Mouse (Mus musculus): Measurements from ENCODE around the gene Ankmy2.

Gene Ankmy2

DNA sequence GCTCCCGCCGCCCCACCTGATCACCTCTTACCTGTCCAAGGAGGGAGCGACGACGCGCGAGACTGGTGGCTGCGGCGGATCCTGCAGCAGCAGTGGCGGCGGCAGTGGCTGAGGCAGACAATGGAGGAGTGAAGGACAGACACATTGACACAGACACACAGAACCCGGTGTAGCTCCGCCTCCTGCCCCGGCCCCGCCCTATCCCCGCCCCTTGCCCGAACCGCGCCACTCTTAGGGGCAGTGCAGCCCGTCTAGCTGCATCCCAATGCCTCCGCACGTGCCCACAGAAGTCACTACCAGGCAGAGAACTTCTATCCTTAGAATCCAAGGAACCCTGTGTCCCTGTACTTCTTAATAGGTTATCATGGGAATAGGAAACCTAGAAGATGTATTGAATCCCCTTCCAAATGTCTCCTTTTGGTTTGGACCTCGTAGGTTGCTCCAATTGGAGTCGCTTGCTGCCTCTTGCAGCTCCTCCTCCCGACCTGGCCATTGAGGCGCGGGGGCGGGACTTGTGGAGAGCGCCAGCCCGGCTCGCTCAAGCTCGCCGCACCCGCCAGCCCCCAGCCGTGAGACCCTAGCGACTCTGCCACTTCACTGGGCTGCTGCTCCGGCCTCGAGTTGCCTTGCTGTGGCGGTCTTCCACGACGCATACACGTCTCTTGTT lies at the start of gene Ankmy2:
TSS of gene Ankmy2 (plus strand) at position 478 of the 667 bp plus-strand sequence.
- in situ Hi-C loops (cut with MboI, MseI) = loop anchor here (5.0 kb wide), 1 partner anchor 114 kb away; the partner anchor contains the start of gene Tspan13

DNA sequence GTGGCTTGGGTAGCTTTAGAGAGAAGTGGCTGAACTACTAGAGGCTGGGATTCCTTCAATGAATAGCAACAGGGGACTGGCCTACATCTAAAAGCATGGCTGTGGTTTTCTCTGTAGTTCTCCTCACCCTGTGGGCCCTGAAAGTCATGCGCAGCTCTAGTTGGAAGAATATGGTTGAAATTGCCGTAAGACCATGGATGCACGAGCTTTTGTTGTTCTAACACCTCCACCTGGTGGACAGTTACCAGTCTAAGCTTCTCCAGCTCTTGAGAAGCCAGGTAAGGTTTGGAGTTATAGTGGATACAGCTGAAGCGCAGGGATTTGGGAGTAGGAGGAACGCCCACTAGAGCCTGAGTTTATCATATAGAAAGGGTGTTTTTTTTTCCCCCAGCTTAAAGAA lies 48.5 kb upstream of the Ankmy2 start:
- in situ Hi-C loops (cut with MboI, MseI) = no loop called here

DNA sequence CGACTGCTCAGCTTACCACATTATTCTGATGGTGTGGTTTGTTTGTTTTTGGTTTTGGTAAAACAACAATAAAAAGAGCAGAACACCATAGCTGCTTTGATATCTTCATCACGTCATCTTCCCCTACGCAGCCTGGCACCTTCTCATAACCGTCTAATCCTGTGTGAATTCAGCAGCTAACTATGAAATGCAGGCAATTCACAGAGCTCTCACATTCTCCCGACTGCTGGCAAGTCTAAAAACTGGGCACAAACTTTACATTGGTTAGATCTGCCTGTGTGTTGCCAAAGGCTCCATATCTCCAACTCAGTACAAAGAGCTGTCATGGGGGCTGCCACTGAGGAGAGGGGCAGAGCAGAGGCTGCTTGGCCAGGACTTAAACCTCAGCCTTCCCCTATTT lies 46.5 kb upstream of the Ankmy2 start:
- in situ Hi-C loops (cut with MboI, MseI) = no loop called here

DNA sequence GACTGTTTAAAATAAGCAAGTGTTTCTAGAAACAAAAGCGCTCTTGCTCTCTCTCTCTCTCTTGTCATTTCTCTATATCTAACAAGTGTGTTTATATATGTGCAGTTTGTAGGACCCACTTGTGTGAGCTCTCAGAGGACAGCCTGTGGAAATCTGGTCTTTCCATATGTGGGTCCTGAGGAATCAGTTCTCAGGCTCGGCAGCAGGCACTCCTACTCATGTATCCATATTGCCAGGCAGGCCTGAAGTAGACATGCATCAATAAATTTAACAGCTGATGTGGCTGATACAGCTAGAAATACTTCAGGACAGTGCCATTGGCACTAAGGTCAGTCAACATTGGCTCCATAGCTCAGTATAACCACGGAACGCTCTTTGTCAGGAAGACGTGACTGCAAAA lies 45.8 kb upstream of the Ankmy2 start:
- in situ Hi-C loops (cut with MboI, MseI) = no loop called here

DNA sequence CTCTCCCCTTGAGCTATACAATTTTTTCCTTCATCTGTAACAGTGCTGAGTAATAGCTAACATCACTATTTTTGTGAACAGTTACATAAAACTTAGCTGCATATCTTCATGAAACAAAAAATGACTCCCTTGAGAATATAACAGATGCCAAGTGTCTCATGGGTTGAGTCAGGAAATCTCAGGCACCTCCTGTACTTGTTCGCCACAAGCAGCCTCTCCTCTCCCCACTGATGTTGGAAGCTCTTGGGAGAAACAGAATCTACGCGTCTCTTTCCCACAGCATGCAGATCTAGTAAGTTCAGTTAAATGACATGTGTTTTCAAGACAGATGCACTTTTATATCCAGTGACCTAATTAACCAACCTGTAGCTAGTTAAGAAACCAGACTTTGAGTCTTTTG lies 44.8 kb upstream of the Ankmy2 start:
- in situ Hi-C loops (cut with MboI, MseI) = no loop called here

DNA sequence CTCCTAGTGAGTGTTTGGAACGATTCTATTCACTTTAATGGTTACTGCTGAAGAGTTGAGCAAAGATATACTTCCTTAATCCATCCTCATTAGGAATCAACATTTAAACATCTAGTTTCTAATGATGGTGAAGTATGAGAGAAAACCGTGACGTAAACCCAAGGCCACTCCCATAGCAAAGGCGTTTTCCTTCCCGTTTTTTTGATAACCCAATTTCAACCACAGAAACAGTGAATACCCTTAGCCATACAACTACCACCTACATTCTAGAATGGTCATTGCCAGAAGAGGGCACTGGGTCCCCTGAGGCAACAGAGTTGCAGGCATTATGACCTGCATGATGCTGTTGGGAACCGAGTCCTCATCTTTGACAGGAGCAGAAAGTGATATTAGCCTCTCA lies 39.8 kb upstream of the Ankmy2 start:
- in situ Hi-C loops (cut with MboI, MseI) = no loop called here

DNA sequence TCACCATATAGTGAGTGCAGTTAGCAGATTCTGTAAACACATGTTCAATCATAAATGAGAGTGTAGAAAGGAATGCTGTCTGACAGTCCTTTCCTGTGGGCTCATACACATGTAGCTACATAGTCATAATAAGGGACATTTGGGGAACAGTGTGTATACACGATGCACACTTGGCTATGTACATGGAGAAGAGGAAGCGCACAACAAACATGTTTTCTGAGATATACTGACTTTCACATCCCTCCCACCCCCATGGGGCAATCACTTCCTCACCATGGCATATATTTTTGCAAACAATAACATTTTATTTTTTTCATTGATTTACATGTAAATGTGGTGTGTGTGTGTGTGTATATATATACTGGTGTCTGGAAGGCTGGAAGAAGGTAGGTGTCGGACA lies 37.7 kb upstream of the Ankmy2 start:
- in situ Hi-C loops (cut with MboI, MseI) = no loop called here

DNA sequence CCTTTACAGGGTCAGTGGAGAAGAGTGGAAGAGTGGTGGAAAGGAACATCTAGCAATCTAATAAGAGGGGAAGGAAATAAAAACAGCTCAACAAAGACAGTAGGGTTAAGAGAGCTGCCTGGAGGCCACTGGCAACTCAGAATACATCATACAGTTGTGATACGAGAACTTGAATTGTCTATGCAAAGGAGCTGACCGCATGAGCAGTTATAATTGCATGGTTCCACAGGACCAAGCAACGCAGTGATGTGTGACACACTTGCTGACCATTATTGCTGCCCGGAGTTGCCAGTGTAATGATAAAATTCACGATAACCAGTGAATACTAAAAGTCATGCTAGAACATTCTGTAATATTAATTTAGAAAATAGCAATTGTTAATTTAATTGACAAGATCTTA lies 30.9 kb upstream of the Ankmy2 start:
- in situ Hi-C loops (cut with MboI, MseI) = no loop called here

DNA sequence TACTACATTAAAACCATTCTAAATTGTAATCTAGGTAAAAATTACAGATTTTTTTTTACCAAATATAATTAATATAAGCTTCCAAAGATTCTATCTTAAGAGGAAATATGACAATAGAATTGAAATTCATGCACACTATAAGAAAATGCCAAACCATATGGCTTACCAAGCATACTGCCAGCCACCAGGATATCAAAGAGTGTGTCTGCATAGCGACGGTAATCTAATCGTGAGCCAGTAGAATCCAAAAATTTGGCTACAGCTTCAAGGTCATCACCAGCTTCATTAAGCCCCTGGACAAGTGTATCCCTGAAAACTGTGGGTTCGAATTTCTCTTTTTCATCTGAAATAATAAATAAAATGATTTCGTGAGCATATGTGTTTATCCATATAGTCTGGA lies 27.1 kb upstream of the Ankmy2 start:
- in situ Hi-C loops (cut with MboI, MseI) = no loop called here

DNA sequence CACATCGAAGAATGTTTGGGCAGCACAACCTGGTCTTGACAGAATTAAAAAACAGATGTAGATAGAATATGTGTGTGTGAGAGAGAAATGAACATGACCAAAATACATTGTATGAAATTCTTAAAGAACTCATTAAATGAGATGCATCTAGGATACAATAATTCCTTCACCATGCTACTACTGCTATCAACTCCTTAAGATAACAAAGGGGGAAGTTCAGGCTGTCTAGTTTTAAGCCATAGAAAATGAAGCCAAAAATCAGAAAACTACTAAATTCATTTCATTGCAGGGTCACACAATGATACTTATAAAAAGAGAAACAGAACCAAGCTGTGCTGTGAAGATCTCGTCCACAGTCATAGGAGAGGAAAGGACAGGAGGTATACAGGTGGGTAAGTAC lies 24.7 kb upstream of the Ankmy2 start:
- in situ Hi-C loops (cut with MboI, MseI) = no loop called here

DNA sequence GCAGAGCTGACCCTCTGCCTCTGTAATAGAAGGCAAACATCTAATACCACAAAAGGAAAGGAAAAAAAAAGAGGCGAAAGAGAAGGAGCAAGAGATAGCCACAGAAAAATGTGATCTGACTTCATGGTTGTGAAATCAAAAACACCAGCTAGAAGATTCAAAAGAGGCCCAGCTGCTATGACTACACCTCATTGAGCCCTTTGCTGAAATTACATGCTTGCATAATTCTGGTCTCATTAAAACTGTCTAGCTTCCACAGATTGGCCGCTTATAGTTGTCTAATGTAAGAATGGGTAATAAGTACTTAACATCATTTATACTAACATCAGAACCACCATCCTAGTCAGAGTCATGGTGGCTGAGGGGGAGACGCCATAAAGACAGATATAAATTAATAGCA lies 24.2 kb upstream of the Ankmy2 start:
- in situ Hi-C loops (cut with MboI, MseI) = no loop called here

DNA sequence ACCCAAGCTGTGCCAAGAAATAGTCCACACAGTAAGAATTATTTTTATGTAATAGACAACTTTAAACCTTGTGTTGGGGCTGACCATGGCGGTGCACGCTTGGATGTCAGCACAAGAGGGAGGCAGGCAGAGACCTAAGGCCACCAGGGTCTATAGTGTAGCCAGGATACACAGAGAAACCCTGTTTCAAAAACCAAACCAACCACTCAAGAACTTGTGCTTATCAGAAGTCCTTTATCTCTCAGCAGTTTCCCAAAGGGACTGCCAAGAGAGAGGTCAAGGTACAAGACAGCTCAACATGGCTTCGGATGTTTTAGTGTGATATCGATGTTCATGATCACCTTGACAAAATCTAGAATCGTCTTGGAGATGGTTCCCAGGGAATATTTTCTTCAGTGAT lies 23.4 kb upstream of the Ankmy2 start:
- in situ Hi-C loops (cut with MboI, MseI) = no loop called here

DNA sequence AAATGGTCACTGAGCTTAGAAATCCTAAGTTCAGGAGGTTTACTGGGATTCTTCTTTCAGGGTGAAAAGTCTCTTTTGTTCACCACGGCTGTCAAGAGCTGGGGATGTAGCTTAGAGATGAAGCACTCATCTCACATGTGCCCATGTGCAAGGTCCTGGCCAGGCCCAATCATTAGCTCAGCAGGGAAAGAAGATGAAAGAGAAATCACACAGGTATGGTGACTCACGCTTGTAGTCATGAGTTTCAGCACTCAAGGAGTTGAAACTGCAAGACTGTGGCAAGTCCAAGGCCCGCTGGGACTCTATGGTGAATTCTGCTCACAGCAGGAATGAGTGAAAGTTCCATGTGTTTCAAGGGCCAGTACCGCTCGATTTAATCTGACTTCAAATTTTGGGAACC lies 22.8 kb upstream of the Ankmy2 start:
- in situ Hi-C loops (cut with MboI, MseI) = no loop called here

DNA sequence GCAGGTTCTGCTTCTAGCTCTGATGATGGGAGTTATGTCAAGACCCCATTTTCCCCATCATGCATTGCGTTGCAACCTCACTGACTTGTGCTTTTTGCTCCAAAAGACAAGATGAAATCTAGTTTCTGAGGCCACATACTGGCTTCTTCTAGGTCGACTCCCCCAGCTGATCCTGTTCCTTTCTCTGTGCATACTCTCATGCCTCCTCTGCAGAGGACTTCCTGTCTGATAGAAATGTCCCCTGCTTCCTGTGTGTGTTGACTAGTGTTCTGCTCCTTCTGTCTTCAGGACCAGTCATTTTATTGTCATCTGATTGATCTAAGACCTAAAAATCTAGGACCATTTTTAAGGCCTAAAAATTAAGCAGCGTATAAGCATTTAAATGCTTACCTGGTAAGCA lies 21.5 kb upstream of the Ankmy2 start:
- in situ Hi-C loops (cut with MboI, MseI) = no loop called here

DNA sequence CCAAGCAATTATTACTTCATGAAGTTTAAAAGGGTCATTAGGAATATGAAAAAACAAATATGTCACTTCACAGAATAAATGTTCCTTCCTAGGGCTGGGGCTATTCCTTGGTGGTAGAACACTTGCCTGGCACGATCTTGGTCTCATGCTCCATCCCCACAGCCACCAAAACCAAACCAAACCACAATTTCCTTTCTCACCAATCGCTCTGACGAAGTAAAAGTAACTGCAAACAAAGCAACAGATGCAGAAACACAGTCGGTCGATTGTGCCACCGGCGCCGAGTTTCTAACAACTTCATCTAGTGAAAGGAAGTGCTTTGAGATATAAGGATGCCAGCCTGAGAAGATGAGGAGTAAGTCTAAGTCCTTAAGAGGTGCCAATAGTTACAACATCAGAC lies 20.6 kb upstream of the Ankmy2 start:
- in situ Hi-C loops (cut with MboI, MseI) = no loop called here

DNA sequence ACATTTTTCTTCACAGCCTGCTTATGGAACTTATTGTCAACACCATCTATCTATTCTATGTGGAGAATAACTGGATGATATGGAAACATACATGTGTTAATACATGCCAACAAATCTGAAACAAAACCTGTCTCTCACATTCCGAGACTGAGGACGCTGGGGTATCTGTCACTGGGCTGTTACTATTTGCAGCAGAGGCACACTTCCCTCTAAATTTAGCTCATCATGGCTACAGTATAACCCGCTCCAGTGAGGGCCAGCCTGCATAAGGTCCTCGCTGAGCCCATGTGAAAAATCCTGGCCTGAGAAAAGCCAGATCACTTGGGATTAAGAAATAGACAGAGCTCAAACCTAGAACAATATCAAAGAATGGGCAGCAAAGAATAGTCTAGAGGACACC lies 19.7 kb upstream of the Ankmy2 start:
- in situ Hi-C loops (cut with MboI, MseI) = no loop called here

DNA sequence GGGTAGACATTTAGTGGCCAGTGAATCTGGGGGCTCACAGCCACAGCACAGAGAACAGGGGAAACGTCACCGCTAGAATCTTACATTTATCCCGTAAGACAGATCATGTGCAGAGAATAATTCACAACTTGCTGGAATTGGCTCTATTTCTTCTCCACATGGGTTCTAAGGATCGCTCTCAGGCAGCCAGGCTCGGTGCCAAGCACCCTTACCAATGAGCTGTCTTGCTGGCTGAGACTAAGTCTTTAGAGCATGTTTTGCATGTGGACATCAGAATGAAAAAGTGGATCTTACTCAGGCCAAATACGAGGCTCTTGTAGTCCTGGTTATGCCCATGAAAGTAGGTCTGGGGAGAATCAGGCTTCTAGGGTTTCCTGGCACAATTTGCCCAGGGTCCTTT lies 16.5 kb upstream of the Ankmy2 start:
- in situ Hi-C loops (cut with MboI, MseI) = no loop called here

DNA sequence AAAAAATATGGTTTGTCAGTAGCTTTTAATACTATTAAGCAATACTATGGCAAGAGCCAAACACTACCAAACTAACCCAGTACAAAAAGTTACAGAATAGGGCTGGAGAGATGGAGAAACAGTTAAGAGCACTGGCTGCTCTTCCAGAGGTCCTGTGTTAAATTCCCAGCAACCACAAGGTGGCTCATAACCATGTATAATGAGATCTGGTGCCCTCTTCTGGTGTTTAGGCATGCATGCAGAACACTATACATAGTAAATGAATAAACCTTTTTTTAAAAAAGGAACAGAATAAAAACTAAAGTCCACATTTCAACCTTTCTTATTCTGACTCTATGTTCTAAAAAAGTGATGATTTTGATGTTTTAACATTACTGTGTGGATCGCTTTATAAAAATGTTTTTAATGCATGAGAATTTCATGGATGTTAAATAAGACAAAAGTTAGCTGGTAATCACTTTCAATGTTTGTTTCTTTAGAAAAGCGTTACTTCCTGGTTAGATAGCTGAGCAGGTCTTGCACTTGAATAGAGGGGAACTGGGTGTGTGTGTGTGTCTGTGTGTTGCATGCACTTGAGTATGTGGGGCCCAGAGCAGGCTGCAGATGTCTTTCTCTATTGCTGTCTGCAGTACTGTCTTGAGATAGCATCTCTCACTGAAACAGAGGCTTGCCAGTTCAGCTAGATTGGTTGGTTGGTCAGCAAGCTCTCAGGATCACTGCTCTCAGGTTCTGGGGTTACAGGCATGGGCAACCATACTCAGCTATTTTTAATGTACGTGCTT lies 10.5 kb upstream of the Ankmy2 start:
- in situ Hi-C loops (cut with MboI, MseI) = no loop called here

DNA sequence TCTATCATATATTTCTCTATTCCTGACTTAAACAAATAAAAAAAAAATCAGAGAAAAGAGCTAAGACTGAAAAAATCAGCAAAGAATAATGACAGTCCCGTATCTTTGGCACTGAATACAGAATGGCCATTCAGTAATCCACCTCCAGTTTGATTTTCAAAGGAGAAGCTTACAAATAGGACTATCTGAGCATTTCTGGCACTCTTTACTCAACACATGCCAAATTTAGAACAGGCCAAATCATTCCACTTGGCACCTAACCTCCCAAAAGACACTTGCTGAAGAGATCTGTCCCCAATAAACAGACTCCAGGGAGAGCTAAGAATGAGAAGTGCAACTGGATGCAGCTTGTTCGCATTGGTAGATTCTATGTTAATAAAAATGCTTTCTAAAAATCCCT lies 6.6 kb upstream of the Ankmy2 start:
- in situ Hi-C loops (cut with MboI, MseI) = no loop called here

DNA sequence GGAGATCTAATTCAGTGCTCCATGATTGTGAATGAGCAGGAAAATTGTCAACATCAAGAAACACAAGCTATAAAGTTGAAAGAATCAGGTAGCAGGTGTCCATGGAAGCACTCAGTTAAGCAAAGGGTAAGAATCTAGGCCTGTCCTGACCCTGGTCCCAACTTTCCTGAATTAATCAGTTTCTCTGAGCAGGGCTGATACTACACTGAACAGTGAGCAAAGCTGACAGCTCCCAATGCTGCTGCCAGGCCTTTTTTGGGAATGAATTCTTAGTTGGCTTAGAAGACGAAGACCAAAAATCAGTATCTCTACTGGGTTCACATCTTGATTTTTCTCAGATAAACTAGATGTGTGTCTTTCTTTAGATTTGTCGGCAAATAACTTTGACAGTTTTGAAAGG lies 6.2 kb upstream of the Ankmy2 start:
- in situ Hi-C loops (cut with MboI, MseI) = no loop called here

DNA sequence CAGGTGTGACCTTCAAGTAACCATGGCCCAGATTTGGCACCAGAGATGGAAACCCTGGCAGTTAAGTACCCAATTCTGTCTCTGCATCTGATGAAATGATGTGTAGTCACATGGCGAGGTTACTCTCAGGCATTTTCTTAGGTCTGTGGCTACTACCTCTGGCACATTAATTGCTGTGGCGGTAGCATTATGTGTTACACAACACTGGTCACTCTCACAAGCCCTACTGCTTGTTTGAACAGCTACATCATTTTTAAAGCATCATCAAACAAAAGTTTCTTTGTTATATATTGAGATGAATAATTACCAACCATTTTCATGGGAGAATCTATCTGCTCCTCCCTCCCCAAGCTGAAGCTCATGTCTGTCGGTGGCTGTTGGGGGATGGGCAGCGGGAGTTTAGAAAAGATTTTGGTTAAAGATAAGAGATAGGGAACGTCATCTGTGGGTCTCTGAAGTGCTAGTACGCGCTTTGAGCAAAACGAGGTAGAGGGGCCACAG lies 1.7 kb upstream of the Ankmy2 start:
- in situ Hi-C loops (cut with MboI, MseI) = loop anchor here (5.0 kb wide), 1 partner anchor 113 kb away; the partner anchor contains the start of gene Tspan13

DNA sequence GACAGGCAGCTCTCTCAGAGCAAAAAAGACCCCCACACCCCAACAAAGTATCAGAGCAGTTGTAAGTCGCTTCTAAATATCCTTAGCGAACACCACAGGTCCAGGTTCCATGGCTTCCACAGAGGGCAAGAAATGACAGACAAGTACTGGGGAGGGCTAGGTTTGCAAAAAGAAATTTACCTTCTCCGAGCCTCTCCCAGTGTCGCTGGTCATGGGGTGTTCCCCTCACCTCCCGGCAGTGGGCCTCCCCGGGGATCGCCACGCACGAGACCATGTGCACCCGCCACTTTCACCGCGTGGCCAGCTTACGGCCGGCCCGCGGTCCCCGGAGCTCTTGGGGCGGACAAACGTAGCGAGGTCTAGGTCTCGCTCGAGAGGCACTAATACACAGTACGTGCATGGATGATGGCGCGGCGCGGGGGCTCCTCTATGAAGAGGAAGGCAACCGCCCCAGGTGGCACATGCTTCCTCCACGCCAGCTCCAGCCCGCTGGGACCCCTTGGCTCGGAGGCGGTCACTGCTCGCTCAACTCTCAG lies 745 bp upstream of the Ankmy2 start:
- in situ Hi-C loops (cut with MboI, MseI) = loop anchor here (5.0 kb wide), 1 partner anchor 114 kb away; the partner anchor contains the start of gene Tspan13

DNA sequence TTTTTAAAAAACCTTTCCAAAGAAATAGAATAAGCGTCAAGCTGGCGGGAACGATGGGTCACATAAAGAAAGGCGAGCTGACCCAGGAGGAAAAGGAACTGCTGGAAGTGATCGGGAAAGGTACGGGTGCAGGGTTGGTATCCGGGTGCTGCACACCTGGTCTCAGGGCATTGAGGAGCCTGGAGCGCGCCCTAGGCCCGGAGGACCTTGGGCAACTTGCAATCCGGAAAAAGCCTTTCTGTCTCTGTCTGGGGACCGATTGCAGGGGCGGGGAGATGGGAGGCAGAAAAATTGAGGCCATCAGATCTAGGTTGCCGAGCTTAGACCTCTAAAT lies 357 bp downstream of the Ankmy2 start:
- in situ Hi-C loops (cut with MboI, MseI) = loop anchor here (5.0 kb wide), 1 partner anchor 115 kb away; the partner anchor contains the start of gene Tspan13
